Mouse (Mus musculus) adrenal gland, adult 18-20 months (tissue): Measurements from ENCODE around the gene Ccdc30. TPM values are rescaled to one million over a fixed set of nuclear protein-coding genes. Genes with fewer than 3 reads are reported as not detected.
A peak's percentile ranks its signal among the peaks of the same experiment; 100 is the strongest.
"Not testable (repeated sequence)": the region's sequence is repeated elsewhere in the genome, so short reads cannot be mapped to it uniquely, and the experiment has no call there.

Experiments
- DNase-seq, 2 experiments: peaks; one replicate each; pipeline ENCODE4 v3.0.0; 2021 to 2022; ENCODE audit warnings: low spot score in 2 of 2
- total RNA-seq, 2 experiments: library from RNA; stranded (reverse); gene quantifications; 1 replicate in 1 of 2; 2 replicates in 1 of 2; pipeline ENCODE4 v1.2.3; 2021

The Ccdc30 gene
- total RNA-seq, 2 experiments from 2014 or later, result 8.2 to 8.7 TPM

- DNase-seq, result no peak
Observed at GRCm38 (mm10) chr4:119313756-119314155, 101.6 kb downstream of the Ccdc30 start.

DNA sequence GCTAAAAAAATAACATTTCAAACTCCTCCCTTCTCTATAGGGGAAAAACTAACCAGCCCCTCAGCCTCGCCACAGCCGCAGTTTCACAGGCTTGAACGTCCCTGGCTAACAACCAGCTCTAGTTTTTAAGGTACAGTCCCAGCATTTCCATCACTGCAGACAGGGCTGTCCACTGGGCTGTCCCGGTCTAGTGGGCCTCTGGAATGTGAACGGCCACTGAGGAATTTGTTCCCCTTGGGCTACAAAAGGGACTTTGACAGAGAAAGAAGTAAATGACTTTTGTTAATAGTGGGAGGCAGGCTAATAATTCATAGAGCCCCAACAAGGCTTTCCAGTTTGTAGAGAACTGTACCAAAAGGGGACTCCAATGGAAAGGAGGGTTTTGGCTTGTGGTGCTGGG, 109.9 kb downstream of the Ccdc30 start:
- DNase-seq, result no peak

DNA sequence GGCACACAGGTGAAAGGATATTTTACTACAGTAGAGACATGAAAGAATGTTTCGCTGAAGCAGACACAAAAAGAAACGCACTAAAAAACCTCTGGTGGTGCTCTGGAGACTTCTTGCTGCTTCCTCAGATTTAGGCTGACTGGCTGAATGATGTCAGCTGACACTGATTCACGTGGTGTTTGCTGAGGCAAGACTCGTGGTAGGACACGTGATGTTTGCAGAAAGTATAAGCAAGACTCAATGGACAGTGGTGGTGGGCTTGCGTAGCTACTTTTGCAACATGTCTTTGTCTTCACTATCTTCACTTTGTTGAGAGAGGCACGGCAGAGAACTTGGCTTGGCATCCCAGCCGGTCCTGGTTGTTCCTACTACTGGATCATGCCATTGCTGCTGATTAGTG, 112.0 kb downstream of the Ccdc30 start:
- DNase-seq, result no peak

GRCm38 (mm10) chr4:119301777-119302176, 113.5 kb downstream of the Ccdc30 start:
- DNase-seq, result no peak

DNA sequence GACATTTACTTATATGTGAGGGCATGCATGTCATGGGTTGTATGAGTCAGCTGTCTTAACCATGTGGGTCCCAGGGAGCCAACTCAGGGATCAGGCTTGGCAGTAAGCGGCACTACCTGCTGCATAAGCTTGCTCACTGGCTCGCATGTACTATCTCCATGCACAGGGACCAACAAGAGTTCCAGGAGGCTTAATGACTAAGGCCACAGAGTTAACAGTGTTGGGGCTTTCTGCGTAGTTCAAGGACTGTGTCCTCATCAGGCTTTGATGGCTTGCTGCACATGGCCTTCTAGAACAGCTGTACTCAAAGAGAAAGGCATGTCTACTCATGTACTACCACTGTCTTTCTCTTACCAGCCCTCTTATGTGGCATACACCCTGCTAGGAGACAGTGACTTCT, 114.6 kb downstream of the Ccdc30 start:
- no peak for DNase-seq

DNA sequence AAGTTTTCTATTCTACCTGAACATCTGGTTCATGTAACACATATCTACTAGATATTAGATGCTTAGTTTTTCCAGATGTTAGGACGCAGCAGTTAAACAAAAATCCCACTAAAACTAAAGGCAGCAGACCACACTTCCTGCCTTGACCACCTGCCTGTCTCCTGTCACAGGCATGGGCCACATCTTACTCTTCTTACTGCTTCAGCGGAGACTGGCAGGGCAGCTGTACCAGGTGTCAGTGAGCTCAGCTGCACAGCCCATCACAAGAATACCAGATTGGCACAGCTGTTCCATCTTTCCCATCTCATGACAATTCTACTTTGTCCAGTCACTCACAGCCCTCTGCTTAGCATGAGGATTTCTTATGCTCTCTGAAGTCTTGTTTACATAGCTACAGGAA, 118.0 kb downstream of the Ccdc30 start:
- DNase-seq, result no peak

DNA sequence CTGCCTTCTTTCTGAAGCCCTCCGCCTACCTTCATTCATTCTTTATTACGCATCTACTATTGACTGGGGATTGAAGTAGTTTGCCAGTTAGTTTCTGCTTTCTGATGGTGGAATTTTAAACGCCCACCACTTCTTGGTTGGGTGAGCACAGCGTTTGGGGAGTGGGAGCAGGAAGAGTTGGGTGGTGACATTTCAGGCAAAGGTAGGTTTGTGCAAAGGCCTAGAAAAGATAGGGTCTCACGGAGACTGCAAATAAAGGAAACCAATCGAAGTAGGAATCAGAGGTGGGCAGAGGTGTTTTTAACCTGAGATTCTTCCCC, 120.2 kb downstream of the Ccdc30 start:
- DNase-seq, result no peak

- peak; percentile 100 for DNase-seq
Observed at GRCm38 (mm10) chr4:119294415-119295133, 120.7 kb downstream of the Ccdc30 start, which contains the start of gene Ybx1. Ybx1 (minus strand) TSS chr4:119294604.

DNA sequence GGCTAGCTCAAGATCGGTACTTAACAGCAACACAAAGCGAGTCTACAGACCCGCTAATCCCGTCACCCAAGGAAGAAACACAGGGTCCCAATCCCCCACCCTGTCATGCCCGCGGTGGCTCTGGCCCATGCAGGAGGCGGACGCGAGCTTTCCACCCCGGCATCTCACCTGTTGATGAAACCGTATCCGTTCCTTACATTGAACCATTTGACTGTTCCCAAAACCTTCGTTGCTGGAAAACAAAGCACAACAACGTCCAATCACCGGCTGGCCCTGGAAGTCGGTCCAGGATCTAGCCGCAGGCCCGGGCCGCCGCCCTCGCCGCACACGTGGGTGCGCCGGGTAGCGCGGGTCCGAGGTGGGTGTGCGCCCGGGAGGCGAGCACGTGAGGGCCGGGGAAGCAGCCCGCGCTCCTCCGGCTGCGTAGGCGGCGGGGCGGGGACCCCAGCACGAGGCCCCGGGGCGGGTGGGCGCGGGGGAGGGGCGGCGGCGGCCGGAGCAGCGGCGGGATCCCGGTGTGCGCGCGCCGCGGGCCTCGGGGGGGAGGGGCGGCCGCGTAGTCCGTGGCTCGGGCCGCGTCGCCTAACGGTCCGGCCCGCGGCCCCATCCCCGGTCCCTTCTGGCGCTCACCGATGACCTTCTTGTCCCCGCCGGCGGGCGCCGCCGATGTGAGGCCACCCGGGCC, 121.6 kb downstream of the Ccdc30 start:
- peak in 1 of 2 experiments; percentile 46 for DNase-seq

DNA sequence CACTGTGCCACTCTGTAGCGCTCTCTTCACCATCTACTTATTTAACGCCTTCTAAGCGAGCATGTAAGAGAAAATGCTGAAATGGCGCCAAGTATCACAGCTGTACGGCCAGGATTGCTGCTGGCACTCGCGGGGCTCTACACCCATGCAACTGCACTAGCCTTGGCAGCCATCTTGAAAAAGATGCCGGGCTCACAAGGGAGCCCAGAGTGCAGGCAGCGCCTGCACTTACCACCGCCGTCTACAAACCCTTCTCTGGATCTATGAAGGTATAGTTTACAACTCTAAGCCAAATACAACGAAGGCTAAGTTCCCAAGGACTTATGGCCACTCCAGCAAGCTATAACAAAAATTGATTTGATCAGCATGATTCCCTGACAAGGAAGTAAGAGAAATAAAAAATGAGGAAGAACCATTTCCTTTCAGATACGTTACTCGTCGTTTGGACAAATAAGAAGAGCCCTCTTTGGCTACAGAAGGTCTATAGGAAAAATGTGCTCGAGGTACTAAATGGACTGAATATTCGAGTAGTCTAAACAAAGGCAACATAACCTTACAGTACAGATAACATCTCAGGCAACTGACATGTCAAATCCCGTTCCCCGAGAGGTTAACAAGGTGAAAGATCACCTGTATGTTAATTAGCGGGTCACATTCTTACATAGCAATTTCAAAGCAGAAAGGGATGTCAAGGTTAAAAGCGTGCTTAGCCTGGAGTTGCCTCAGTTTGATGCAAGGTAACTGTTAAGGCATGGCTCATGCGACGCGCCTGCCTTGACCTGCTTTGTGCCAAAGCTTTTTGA, 122.3 kb downstream of the Ccdc30 start:
- DNase-seq, result peak in 1 of 2 experiments; percentile 39

DNA sequence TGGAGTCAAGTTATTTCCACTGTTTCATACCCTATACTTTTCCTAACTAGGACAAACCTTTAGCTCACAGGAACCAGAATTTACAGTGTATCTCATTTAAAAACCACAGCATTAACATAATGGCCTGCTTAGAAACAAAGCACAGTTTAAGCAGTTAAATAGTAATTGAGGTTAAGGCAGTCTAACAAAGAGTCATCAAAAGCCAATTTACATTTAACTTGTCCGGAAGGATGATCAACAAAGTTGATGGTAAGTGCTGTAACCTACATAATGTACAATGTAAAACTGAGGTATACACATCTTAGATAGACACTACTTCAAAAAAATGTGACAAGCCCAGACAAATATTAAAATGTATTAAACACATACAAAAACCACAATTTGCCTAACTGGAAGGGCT, 123.4 kb downstream of the Ccdc30 start:
- no peak for DNase-seq

DNA sequence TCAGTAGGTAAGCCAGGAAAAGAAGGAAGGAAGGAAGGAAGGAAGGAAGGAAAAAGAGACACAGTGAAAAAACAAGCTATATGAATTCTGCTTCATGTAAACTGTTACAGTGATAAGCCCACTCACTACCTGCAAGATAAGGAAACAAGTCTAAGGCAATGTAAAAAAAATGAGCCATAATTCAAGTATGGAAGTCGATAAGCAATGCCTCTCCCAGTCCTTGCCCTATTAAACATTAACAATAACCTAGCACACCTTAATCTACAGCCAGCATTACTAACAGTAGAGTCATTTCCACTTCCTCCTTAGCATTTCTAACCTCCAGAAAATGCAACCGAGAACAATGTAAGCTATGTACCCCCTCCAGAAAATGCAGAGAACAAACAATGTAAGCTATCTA, 130.0 kb downstream of the Ccdc30 start:
- DNase-seq, result no peak

GRCm38 (mm10) chr4:119284861-119285260, 130.5 kb downstream of the Ccdc30 start:
- DNase-seq, result no peak

GRCm38 (mm10) chr4:119278784-119279183, 136.5 kb downstream of the Ccdc30 start:
- not testable (repeated sequence) for DNase-seq

DNA sequence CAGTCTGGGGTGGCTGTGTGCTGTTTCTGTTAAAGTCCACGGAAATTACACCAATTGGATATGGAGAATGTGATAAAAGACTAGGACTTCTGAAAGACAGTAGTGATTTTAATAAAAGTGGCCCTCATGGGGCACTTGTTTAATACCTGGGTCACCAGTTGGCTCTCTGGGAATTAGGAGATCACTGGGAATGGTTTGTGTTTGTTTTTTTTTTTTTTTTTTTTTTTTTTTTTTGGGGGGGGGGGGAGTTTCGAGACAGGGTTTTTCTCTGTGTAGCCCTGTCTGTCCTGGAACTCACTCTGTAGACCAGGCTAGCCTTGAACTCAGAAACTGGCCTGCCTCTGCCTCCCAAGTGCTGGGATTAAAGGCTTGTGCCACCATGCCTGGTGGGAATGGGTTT, 139.6 kb downstream of the Ccdc30 start:
- DNase-seq, result no peak

GRCm38 (mm10) chr4:119275226-119275625, 140.1 kb downstream of the Ccdc30 start:
- no peak for DNase-seq

GRCm38 (mm10) chr4:119274627-119275026, 140.7 kb downstream of the Ccdc30 start:
- no peak for DNase-seq

Other genes with a start within 250 kb of the Ccdc30 start
- 10 to 100 TPM; 12.0 to 19.4 TPM for gene Zfp691, start 241.3 kb downstream of the Ccdc30 start, total RNA-seq
- under 1 TPM; 0.06 to 0.10 TPM for gene Ermap, start 225.5 kb downstream of the Ccdc30 start, total RNA-seq
- gene Svbp, start 220.2 kb downstream of the Ccdc30 start, total RNA-seq, result 10 to 100 TPM; 13.8 to 17.0 TPM
- not detected for gene Tmem269, start 197.3 kb downstream of the Ccdc30 start, total RNA-seq
- 10 to 100 TPM; 22.8 to 33.3 TPM for gene AU022252, start 182.8 kb downstream of the Ccdc30 start, total RNA-seq
- 10 to 100 TPM; 16.0 to 23.5 TPM for gene P3h1, start 182.6 kb downstream of the Ccdc30 start, total RNA-seq
- gene Cldn19, start 160.1 kb downstream of the Ccdc30 start, total RNA-seq, result under 1 TPM in 1 of 2 experiments, not detected in 1; 0.06 TPM
- gene Ybx1, start 120.9 kb downstream of the Ccdc30 start, total RNA-seq, result 100 to 1,000 TPM; 714 to 717 TPM
- 10 to 100 TPM; 16.7 to 17.6 TPM for gene Ppih, start 95.0 kb downstream of the Ccdc30 start, total RNA-seq
- gene Ppcs, start 6.9 kb upstream of the Ccdc30 start, total RNA-seq, result 10 to 100 TPM; 39.4 to 41.0 TPM
- 1 to 10 TPM; 2.6 to 2.8 TPM for gene Zmynd12, start 7.3 kb upstream of the Ccdc30 start, total RNA-seq
- under 1 TPM; 0.10 to 0.13 TPM for gene Rimkla, start 77.1 kb upstream of the Ccdc30 start, total RNA-seq
- 10 to 100 TPM; 39.0 to 41.6 TPM for gene Foxj3, start 121.5 kb upstream of the Ccdc30 start, total RNA-seq
- 1 to 10 TPM; 6.8 to 9.7 TPM for gene Frg2f1, start 124.0 kb upstream of the Ccdc30 start, total RNA-seq
- not detected for gene Guca2a, start 222.2 kb upstream of the Ccdc30 start, total RNA-seq
- under 1 TPM in 1 of 2 experiments, not detected in 1; 0.56 TPM for gene Guca2b, start 243.4 kb upstream of the Ccdc30 start, total RNA-seq